Mouse (Mus musculus): ENCODE results near the gene Pced1a. TPM values are rescaled to one million over a fixed set of nuclear protein-coding genes. Genes with fewer than 3 reads are reported as not detected.

Pced1a gene
- total and polyA plus RNA-seq, 3 experiments, result 11.6 to 17.1 (median 15.3) TPM

GRCm38 (mm10) chr2:130439840-130440480, 15.5 kb upstream of the Pced1a start:
- Histone ChIP-seq H3K27me3 (replicated peaks) (no peaks in the 10 kb centered on the region), H3K4me3 (replicated peaks in 1 of 3; ENCODE audit: low read depth in 2 of 3, low read length in 2 of 3, poor library complexity in 1 of 3) (no peak overlapping the region), H3K36me3 (replicated peaks in 1 of 2; ENCODE audit: control insufficient read depth in 1 of 2, insufficient read depth in 1 of 2, low read length in 1 of 2) (peaks cover 72 to 87% of the 10 kb centered on the region in 2 experiments), H3K27ac (ENCODE audit: insufficient read depth, low read depth) (no peak overlapping the region), H3K9me3 (replicated peaks; ENCODE audit: low read length) (no peaks in the 10 kb centered on the region), H3K79me2 (replicated peaks; ENCODE audit: control insufficient read depth, extremely low read depth, insufficient read depth, poor library complexity, severe bottlenecking) (peaks cover 17% of the 10 kb centered on the region), H3K4me2 (ENCODE audit: insufficient read depth, low read depth, poor library complexity, severe bottlenecking) (no peak overlapping the region), H3K9ac (ENCODE audit: insufficient read depth, low read depth) (no peak overlapping the region), H3K4me1 (ENCODE audit: control insufficient read depth in 1 of 2, insufficient read depth in 2 of 2) (peaks cover 0 to 3% of the 10 kb centered on the region in 2 experiments; a peak in 1 of 4 replicates)
- dilution Hi-C loops (cut with MboI; ENCODE audit: extremely low pct_ligation_motif_present, extremely low pct_unique_long_range_greater_than_20kb, low sequenced_read_pairs) (no loop called here), in situ Hi-C loops (cut with MboI; ENCODE audit: low pct_ligation_motif_present, low pct_unique_long_range_greater_than_20kb, low sequenced_read_pairs) (loop anchor here (10.0 kb wide), 1 partner anchor 115 kb away; no protein-coding TSS in a partner anchor)
- DNase-seq (ENCODE audit: extremely low read depth), result no peak
- no peak for TF ChIP-seq CHD2 (IDR thresholded peaks at IDR 0.05; ENCODE audit: low read length)
- no peak for TF ChIP-seq NRF1 (IDR thresholded peaks at IDR 0.05; ENCODE audit: low read depth, low read length)

- no peak overlapping the region for H3K4me3 ChIP-seq (replicated peaks in 1 of 3; ENCODE audit: low read depth in 2 of 3, low read length in 2 of 3, poor library complexity in 1 of 3)
- dilution Hi-C loops (cut with MboI; ENCODE audit: extremely low pct_ligation_motif_present, extremely low pct_unique_long_range_greater_than_20kb, low sequenced_read_pairs), result no loop called here
- no peak overlapping the region for H3K27ac ChIP-seq (ENCODE audit: insufficient read depth, low read depth)
- in situ Hi-C loops (cut with MboI; ENCODE audit: low pct_ligation_motif_present, low pct_unique_long_range_greater_than_20kb, low sequenced_read_pairs), result no loop called here
- no peaks in the 10 kb centered on the region for H3K9me3 ChIP-seq (replicated peaks; ENCODE audit: low read length)
- H3K36me3 ChIP-seq (replicated peaks in 1 of 2; ENCODE audit: control insufficient read depth in 1 of 2, insufficient read depth in 1 of 2, low read length in 1 of 2), result peaks cover 67 to 84% of the 10 kb centered on the region in 2 experiments
- DNase-seq (ENCODE audit: extremely low read depth), result no peak
- peaks cover 25% of the 10 kb centered on the region for H3K79me2 ChIP-seq (replicated peaks; ENCODE audit: control insufficient read depth, extremely low read depth, insufficient read depth, poor library complexity, severe bottlenecking)
- no peaks in the 10 kb centered on the region for H3K27me3 ChIP-seq (replicated peaks)
- no peak overlapping the region for H3K4me2 ChIP-seq (ENCODE audit: insufficient read depth, low read depth, poor library complexity, severe bottlenecking)
- peaks cover 0 to 9% of the 10 kb centered on the region in 2 experiments; a peak in 1 of 4 replicates for H3K4me1 ChIP-seq (ENCODE audit: control insufficient read depth in 1 of 2, insufficient read depth in 2 of 2)
- H3K9ac ChIP-seq (ENCODE audit: insufficient read depth, low read depth), result no peak overlapping the region
- TF ChIP-seq ELF1 (IDR thresholded peaks at IDR 0.05; ENCODE audit: low read depth, low read length) (no peak), SMC3 (IDR thresholded peaks at IDR 0.05; ENCODE audit: low read depth, low read length) (no peak), CHD1 (IDR thresholded peaks at IDR 0.05; ENCODE audit: low read depth, low read length) (no peak), JUN (IDR thresholded peaks at IDR 0.05; ENCODE audit: insufficient read depth, low read depth, low read length) (no peak), MAFK (IDR thresholded peaks at IDR 0.05; ENCODE audit: insufficient replicate concordance, low read length) (no peak), KAT2A (IDR thresholded peaks at IDR 0.05; ENCODE audit: insufficient replicate concordance, low read length) (no peak), PAX5 (IDR thresholded peaks at IDR 0.05; ENCODE audit: low read length) (no peak), USF2 (conservative IDR thresholded peaks at IDR 0.05; ENCODE audit: low read depth, low read length) (no peak), SIN3A (IDR thresholded peaks at IDR 0.05; ENCODE audit: low read length) (no peak), MXI1 (IDR thresholded peaks at IDR 0.05; ENCODE audit: low read depth, low read length) (no peak), NRF1 (IDR thresholded peaks at IDR 0.05; ENCODE audit: low read depth, low read length) (no peak), ZC3H11A (IDR thresholded peaks at IDR 0.05; ENCODE audit: low read depth, low read length) (no peak)
These were observed 14.4 kb upstream of the Pced1a start for GRCm38 (mm10) chr2:130438861-130439260.
